Mouse (Mus musculus) embryonic facial prominence, embryonic 12.5 days (tissue): ENCODE data around the gene Lef1. TPM values are rescaled to one million over a fixed set of nuclear protein-coding genes. Genes with fewer than 3 reads are reported as not detected.
A peak's percentile ranks its signal among the peaks of the same experiment; 100 is the strongest.

Source experiments
- ATAC-seq: fragments of 200-750 bp; cut with Nextera tagmentation; 2 replicates; pipeline ENCODE4 v1.8.0; 2017; ENCODE audit not compliant: insufficient number of reproducible peaks, insufficient read depth, low FRiP score, low TSS enrichment
- H3K27ac ChIP-seq: fragments of 300-500 bp; sonication (generic); 2 replicates; pipeline ENCODE4 v1.5.1; 2016; ENCODE audit warnings: mild to moderate bottlenecking
- H3K27me3 ChIP-seq: fragments of 300-500 bp; sonication (generic); 2 replicates; pipeline ENCODE4 v1.6.1; 2016; ENCODE audit warnings: mild to moderate bottlenecking, moderate library complexity
- H3K36me3 ChIP-seq: fragments of 300-500 bp; sonication (generic); 2 replicates; pipeline ENCODE4 v1.6.1; 2016; ENCODE audit warnings: mild to moderate bottlenecking
- H3K4me1 ChIP-seq: fragments of 300-500 bp; sonication (generic); 2 replicates; pipeline ENCODE4 v1.6.1; 2016
- H3K4me2 ChIP-seq: fragments of 300-500 bp; sonication (generic); replicated peaks from 2 replicates; pipeline ENCODE4 v1.6.1; 2016; ENCODE audit warnings: mild to moderate bottlenecking, moderate library complexity
- H3K4me3 ChIP-seq: fragments of 300-500 bp; sonication (generic); 2 replicates; pipeline ENCODE4 v1.5.1; 2016; ENCODE audit warnings: mild to moderate bottlenecking
- H3K9ac ChIP-seq: fragments of 300-500 bp; sonication (generic); 2 replicates; pipeline ENCODE4 v1.6.1; 2016; ENCODE audit warnings: mild to moderate bottlenecking, moderate library complexity
- H3K9me3 ChIP-seq: fragments of 300-500 bp; sonication (generic); 2 replicates; pipeline ENCODE4 v1.6.1; 2016; ENCODE audit warnings: mild to moderate bottlenecking, moderate library complexity
- WGBS: fragments of 180-500 bp; shearing (Covaris S2); methylation state at CpG from one replicate; pipeline ENCODE4 v1.1.7; 2016; 5-methylcytosine and 5-hydroxymethylcytosine counted together
- polyA plus RNA-seq: library from polyadenylated mRNA; unstranded; fragments of >200 nt; fragmentation: Nextera tagmentation; extraction: Ambion mirVana; gene quantifications from 2 replicates; pipeline ENCODE4 v1.2.1, GENCODE M21; 2016

The Lef1 gene
- polyA plus RNA-seq, 1 experiment from 2014 or later = 107 TPM

- H3K9ac ChIP-seq = no peak overlapping the region
- H3K27me3 ChIP-seq = no peaks in the 10 kb centered on the region
- ATAC-seq = no peak
- H3K4me2 ChIP-seq = no peak overlapping the region
- peaks cover 23% of the 10 kb centered on the region for H3K4me1 ChIP-seq
- WGBS = 74% methylated on average over 3 of the region's 3 CpGs
- H3K4me3 ChIP-seq = no peak overlapping the region
- H3K9me3 ChIP-seq = no peaks in the 10 kb centered on the region
- H3K36me3 ChIP-seq = peaks cover 8% of the 10 kb centered on the region; the same call in 1 of the 2 replicates
- no peak overlapping the region for H3K27ac ChIP-seq
Measured at GRCm38 (mm10) chr3:131198991-131199390, 88.7 kb downstream of the Lef1 start.

- WGBS = 66% methylated on average over 20 of the region's 20 CpGs
- ATAC-seq = no peak
- Histone ChIP-seq H3K9ac (peak overlapping the region; percentile 27; the same call in 1 of the 2 replicates), H3K36me3 (peaks cover 7% of the 10 kb centered on the region; the same call in 1 of the 2 replicates), H3K4me2 (no peak overlapping the region), H3K27ac (peak overlapping the region; percentile 23; the same call in 1 of the 2 replicates), H3K4me1 (peaks cover 23% of the 10 kb centered on the region), H3K27me3 (no peaks in the 10 kb centered on the region), H3K4me3 (no peak overlapping the region), H3K9me3 (no peaks in the 10 kb centered on the region)
Measured at GRCm38 (mm10) chr3:131199590-131200288, 89.5 kb downstream of the Lef1 start.

- Histone ChIP-seq H3K27ac (no peak overlapping the region), H3K9me3 (no peaks in the 10 kb centered on the region), H3K4me2 (no peak overlapping the region), H3K4me1 (peaks cover 13% of the 10 kb centered on the region), H3K36me3 (peaks cover 12% of the 10 kb centered on the region; the same call in 1 of the 2 replicates), H3K27me3 (no peaks in the 10 kb centered on the region), H3K9ac (no peak overlapping the region), H3K4me3 (no peak overlapping the region)
- ATAC-seq = no peak
- 14% methylated on average over 7 of the region's 7 CpGs for WGBS
Measured at GRCm38 (mm10) chr3:131202311-131202710, 92.0 kb downstream of the Lef1 start.

GRCm38 (mm10) chr3:131207846-131208245 lies 97.6 kb downstream of the Lef1 start:
- H3K4me2 ChIP-seq = no peak overlapping the region
- H3K9me3 ChIP-seq = no peaks in the 10 kb centered on the region
- H3K36me3 ChIP-seq = peaks cover 20% of the 10 kb centered on the region
- ATAC-seq = no peak
- H3K27ac ChIP-seq = no peak overlapping the region
- no peaks in the 10 kb centered on the region for H3K27me3 ChIP-seq
- H3K4me3 ChIP-seq = no peak overlapping the region
- 81% methylated on average over 5 of the region's 5 CpGs for WGBS
- no peak overlapping the region for H3K9ac ChIP-seq
- H3K4me1 ChIP-seq = 0 out of 2 replicates have a peak, but pooled peaks cover 3% of the 10 kb centered on the region

- WGBS = 66% methylated on average over 13 of the region's 13 CpGs
- H3K4me2 ChIP-seq = no peak overlapping the region
- peaks cover 20% of the 10 kb centered on the region for H3K36me3 ChIP-seq
- ATAC-seq = no peak
- no peak overlapping the region for H3K27ac ChIP-seq
- H3K9ac ChIP-seq = no peak overlapping the region
- H3K27me3 ChIP-seq = no peaks in the 10 kb centered on the region
- H3K4me3 ChIP-seq = no peak overlapping the region
- H3K9me3 ChIP-seq = no peaks in the 10 kb centered on the region
- H3K4me1 ChIP-seq = no peaks in the 10 kb centered on the region
Measured at GRCm38 (mm10) chr3:131208265-131208891, 98.1 kb downstream of the Lef1 start.

- no peaks in the 10 kb centered on the region for H3K27me3 ChIP-seq
- H3K9ac ChIP-seq = no peak overlapping the region
- H3K4me2 ChIP-seq = no peak overlapping the region
- H3K4me1 ChIP-seq = peaks cover 4% of the 10 kb centered on the region; the same call in 1 of the 2 replicates
- WGBS = 76% methylated on average over 7 of the region's 7 CpGs
- peaks cover 8% of the 10 kb centered on the region for H3K36me3 ChIP-seq
- no peak overlapping the region for H3K27ac ChIP-seq
- no peak for ATAC-seq
- no peak overlapping the region for H3K4me3 ChIP-seq
- H3K9me3 ChIP-seq = no peaks in the 10 kb centered on the region
Measured at GRCm38 (mm10) chr3:131212200-131212599, 101.9 kb downstream of the Lef1 start.

- H3K36me3 ChIP-seq = no peaks in the 10 kb centered on the region
- H3K9me3 ChIP-seq = no peaks in the 10 kb centered on the region
- H3K4me3 ChIP-seq = no peak overlapping the region
- ATAC-seq = no peak
- H3K27me3 ChIP-seq = no peaks in the 10 kb centered on the region
- peaks cover 12% of the 10 kb centered on the region; the same call in 1 of the 2 replicates for H3K4me1 ChIP-seq
- H3K4me2 ChIP-seq = no peak overlapping the region
- peak overlapping the region; percentile 2; the same call in 1 of the 2 replicates for H3K27ac ChIP-seq
- no peak overlapping the region for H3K9ac ChIP-seq
- 66% methylated on average over 9 of the region's 9 CpGs for WGBS
Measured at GRCm38 (mm10) chr3:131214060-131214658, 103.9 kb downstream of the Lef1 start.

- Histone ChIP-seq H3K36me3 (no peaks in the 10 kb centered on the region), H3K4me3 (no peak overlapping the region), H3K4me1 (peaks cover 13% of the 10 kb centered on the region; the same call in 1 of the 2 replicates), H3K27ac (no peak overlapping the region), H3K9ac (no peak overlapping the region), H3K4me2 (no peak overlapping the region), H3K9me3 (no peaks in the 10 kb centered on the region), H3K27me3 (no peaks in the 10 kb centered on the region)
- no peak for ATAC-seq
- 65% methylated on average over 9 of the region's 9 CpGs for WGBS
Measured at GRCm38 (mm10) chr3:131214841-131215240, 104.6 kb downstream of the Lef1 start.

- no peak overlapping the region for H3K4me3 ChIP-seq
- H3K9me3 ChIP-seq = no peaks in the 10 kb centered on the region
- no peak overlapping the region for H3K9ac ChIP-seq
- no peak overlapping the region for H3K27ac ChIP-seq
- peaks cover 13% of the 10 kb centered on the region; the same call in 1 of the 2 replicates for H3K4me1 ChIP-seq
- no peak for ATAC-seq
- no peaks in the 10 kb centered on the region for H3K27me3 ChIP-seq
- H3K36me3 ChIP-seq = 0 out of 2 replicates have a peak, but pooled peaks cover 5% of the 10 kb centered on the region
- 38% methylated on average over 14 of the region's 14 CpGs for WGBS
- no peak overlapping the region for H3K4me2 ChIP-seq
Measured at GRCm38 (mm10) chr3:131218636-131219390, 108.5 kb downstream of the Lef1 start.

GRCm38 (mm10) chr3:131228083-131228482 lies 117.8 kb downstream of the Lef1 start:
- Histone ChIP-seq H3K9ac (no peak overlapping the region), H3K4me2 (no peak overlapping the region), H3K36me3 (0 out of 2 replicates have a peak, but pooled peaks cover 19% of the 10 kb centered on the region), H3K27me3 (no peaks in the 10 kb centered on the region), H3K4me3 (no peak overlapping the region), H3K27ac (no peak overlapping the region), H3K4me1 (peaks cover 6% of the 10 kb centered on the region; the same call in 1 of the 2 replicates), H3K9me3 (no peaks in the 10 kb centered on the region)
- 68% methylated on average over 6 of the region's 6 CpGs for WGBS
- ATAC-seq = no peak

GRCm38 (mm10) chr3:131237061-131237460 lies 126.8 kb downstream of the Lef1 start:
- no peak overlapping the region for H3K4me3 ChIP-seq
- ATAC-seq = no peak
- 54% methylated on average over 6 of the region's 6 CpGs for WGBS
- peaks cover 5% of the 10 kb centered on the region; the same call in 1 of the 2 replicates for H3K4me1 ChIP-seq
- no peaks in the 10 kb centered on the region for H3K9me3 ChIP-seq
- H3K27ac ChIP-seq = no peak overlapping the region
- H3K36me3 ChIP-seq = peaks cover 30% of the 10 kb centered on the region
- H3K4me2 ChIP-seq = no peak overlapping the region
- no peaks in the 10 kb centered on the region for H3K27me3 ChIP-seq
- H3K9ac ChIP-seq = no peak overlapping the region
